Comparison of ENCODE assay signal across 14 mouse cellular contexts in genomic region chr5:35020410-35021241, GRCm38 (mm10). TPM values are rescaled to one million over a fixed set of nuclear protein-coding genes. Genes with fewer than 3 reads are reported as not detected.
DNase-seq lines count a peak whose midpoint lies in the region; ATAC-seq lines count a peak whose summit lies in the region.
"Had no signal": no experiment of that assay in that cellular context is flagged by ENCODE, and none has a peak within 500 bp of the region (broad histone marks: within the 10 kb centered on the region; RNA-seq: fewer than 3 reads in every experiment).

No protein-coding gene starts in this region.

- no peaks in the 10 kb centered on the region for H3K9me3 ChIP-seq in heart, embryonic 12.5 days (replicated peaks)
- H3K9me3 ChIP-seq: kidney, embryonic 15.5 days; midbrain, embryonic 13.5 days had no signal

- peaks cover 56% of the 10 kb centered on the region for H3K4me1 ChIP-seq in heart, embryonic 12.5 days (replicated peaks)
- H3K4me1 ChIP-seq: kidney, embryonic 15.5 days had no signal

- WGBS in heart, embryonic 12.5 days = 75% methylated on average over 9 of the region's 9 CpGs

- intact Hi-C loops in left cerebral cortex, postnatal 25 days (cut with DNase I) = loop anchor here (1.0 kb wide), 1 partner anchor 31 kb away; no protein-coding TSS in a partner anchor
- intact Hi-C loops in left cerebral cortex, postnatal 36 days (cut with DNase I) = no loop called here

- no peaks in the 10 kb centered on the region for H3K27me3 ChIP-seq in heart, embryonic 12.5 days (replicated peaks)
- H3K27me3 ChIP-seq: kidney, embryonic 15.5 days; midbrain, embryonic 13.5 days had no signal

- H3K36me3 ChIP-seq in heart, embryonic 12.5 days = peaks cover 30% of the 10 kb centered on the region

- H3K27ac ChIP-seq in heart, embryonic 12.5 days (ENCODE audit: poor library complexity, severe bottlenecking) = no peak overlapping the region
- H3K27ac ChIP-seq: kidney, embryonic 15.5 days; midbrain, embryonic 13.5 days had no signal

- DNase-seq in heart, postnatal 4 days = no peak
- DNase-seq in left cerebral cortex, postnatal 25 days (ENCODE audit: low spot score in 2 of 2) = peak; percentile 22 to 58
- no peak for DNase-seq in left cerebral cortex, postnatal 36 days (ENCODE audit: low spot score in 2 of 2)
- peak; percentile 31 for DNase-seq in NIH3T3 (ENCODE audit: low read depth)
- peak; percentile 37 for DNase-seq in lung, postnatal 36 days
- no peak for DNase-seq in urinary bladder, adult 2 months (ENCODE audit: low spot score)
- DNase-seq: cerebellum, postnatal 10 days had no signal

- ATAC-seq in heart, embryonic 12.5 days (ENCODE audit: insufficient number of reproducible peaks, low FRiP score) = no peak
- ATAC-seq: hindbrain, embryonic 16.5 days; midbrain, embryonic 13.5 days had no signal

- no peak overlapping the region for H3K4me3 ChIP-seq in heart, embryonic 12.5 days
- H3K4me3 ChIP-seq: kidney, embryonic 15.5 days; midbrain, embryonic 13.5 days had no signal

- 0 out of 2 replicates have a peak overlapping the region, but pooled peaks have one; percentile 15 for H3K9ac ChIP-seq in heart, embryonic 12.5 days
- H3K9ac ChIP-seq: kidney, embryonic 15.5 days; midbrain, embryonic 13.5 days had no signal

- no peak overlapping the region for H3K4me2 ChIP-seq in heart, embryonic 12.5 days
- H3K4me2 ChIP-seq: kidney, embryonic 15.5 days; midbrain, embryonic 13.5 days had no signal

RNA-seq across cellular contexts. Expression of gene Hgfac, which starts 20.7 kb away (rescaled TPM):
- 0.42 and 1.5 TPM in 2 replicates for polyA plus RNA-seq in heart, embryonic 12.5 days (2016; fragmentation: Nextera tagmentation; extraction: Ambion mirVana)
- total RNA-seq in heart, postnatal 4 days (2021) = 1 to 10 TPM; 2.3 to 3.1 TPM
- 1 to 10 TPM; 1.1 TPM for total RNA-seq in left cerebral cortex, postnatal 25 days (2021)
- 1 to 10 TPM in 1 of 2 experiments, under 1 TPM in 1; 0.35 to 1.6 TPM for total RNA-seq in left cerebral cortex, postnatal 36 days (2021)
- 8.2 and 12.5 TPM in 2 replicates for polyA plus RNA-seq in urinary bladder, adult 2 months (2012; rRNA removed)
- total RNA-seq: neutrophil, adult 5-6 weeks had no signal
- polyA plus RNA-seq: embryonic facial prominence, embryonic 11.5 days had no signal

RNA-seq across cellular contexts. Expression of gene Dok7, which starts 35.9 kb away (rescaled TPM):
- polyA plus RNA-seq in heart, embryonic 12.5 days (2016; fragmentation: Nextera tagmentation; extraction: Ambion mirVana) = 7.0 and 7.6 TPM in 2 replicates
- 10 to 100 TPM; 28.1 to 28.5 TPM for total RNA-seq in heart, postnatal 4 days (2021)
- 10 to 100 TPM; 19.6 to 20.0 TPM for total RNA-seq in left cerebral cortex, postnatal 25 days (2021)
- 10 to 100 TPM; 21.7 to 29.2 TPM for total RNA-seq in left cerebral cortex, postnatal 36 days (2021)
- polyA plus RNA-seq in urinary bladder, adult 2 months (2012; rRNA removed) = 5.7 and 7.5 TPM in 2 replicates
- total RNA-seq: granulocyte monocyte progenitor cell, adult 5-6 weeks; neutrophil, adult 5-6 weeks had no signal

Comparison
In these comparisons a context has a peak if more than half of its experiments do, and no peak if none do; other contexts are left out.
1. DNase-seq: peak in left cerebral cortex, postnatal 25 days (2 of 2), NIH3T3 (single experiment) and lung, postnatal 36 days (single experiment); none in heart, postnatal 4 days (single experiment), left cerebral cortex, postnatal 36 days (0 of 2) and urinary bladder, adult 2 months (single experiment).